7 mouse cellular contexts compared by ENCODE assay signal in the genomic region with DNA sequence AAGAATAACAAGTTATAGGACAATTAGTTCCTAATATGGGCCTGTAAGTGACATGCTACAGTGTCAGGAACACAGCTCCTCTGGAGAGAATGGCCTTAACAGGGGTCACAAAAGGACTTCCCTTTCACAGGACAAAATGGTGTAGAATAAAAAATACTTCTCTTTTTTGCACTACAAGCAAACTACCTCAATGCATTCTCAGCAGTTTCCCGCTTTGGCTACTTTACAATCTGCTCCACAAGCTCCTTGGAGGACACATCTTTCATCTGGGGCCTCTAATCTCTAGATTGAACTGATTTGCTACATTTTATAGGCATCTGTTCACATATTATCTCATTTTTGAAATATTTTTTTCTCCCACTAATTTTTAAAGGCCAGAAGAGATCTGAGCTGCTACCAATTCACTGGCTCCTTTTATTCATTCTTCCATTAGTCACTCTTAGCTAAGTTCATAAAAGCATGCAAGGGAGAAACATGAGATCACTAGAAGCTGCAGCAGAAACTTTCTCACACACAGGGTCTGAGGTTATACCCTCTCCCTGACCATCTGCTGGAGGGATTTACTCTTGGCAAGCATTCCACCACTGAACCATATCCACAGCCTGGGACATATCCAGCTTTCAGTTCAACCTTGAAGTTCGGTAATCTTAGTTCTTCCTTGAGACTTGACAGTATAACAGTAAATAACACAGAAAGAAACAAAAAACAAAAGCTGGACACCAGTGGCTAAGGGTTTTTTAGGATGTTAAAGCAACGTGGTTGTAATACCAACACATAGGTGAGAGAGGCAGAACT. TPM values are rescaled to one million over a fixed set of nuclear protein-coding genes. Genes with fewer than 3 reads are reported as not detected.
DNase-seq lines count a peak whose midpoint lies in the region; ATAC-seq and TF ChIP-seq lines count a peak whose summit lies in the region.

No protein-coding gene starts in this region.

- H3K4me1 ChIP-seq in lung, postnatal 0 days (ENCODE audit: insufficient read depth, low read depth, low read length): peaks cover 8% of the 10 kb centered on the region; the same call in 1 of the 2 replicates
- peaks cover 17% of the 10 kb centered on the region for H3K4me1 ChIP-seq in forebrain, embryonic 10.5 days
- peaks cover 15% of the 10 kb centered on the region; the same call in 1 of the 2 replicates for H3K4me1 ChIP-seq in limb, embryonic 14.5 days (ENCODE audit: control insufficient read depth, insufficient read depth, low read length)
- peaks cover 9% of the 10 kb centered on the region; the same call in 1 of the 2 replicates for H3K4me1 ChIP-seq in stomach, embryonic 16.5 days (ENCODE audit: control insufficient read depth, insufficient read depth, low read length)

- 59% methylated on average over 3 of the region's 3 CpGs for WGBS in lung, postnatal 0 days
- 79% methylated on average over 3 of the region's 3 CpGs for WGBS in forebrain, embryonic 10.5 days
- WGBS in limb, embryonic 14.5 days: 59% methylated on average over 3 of the region's 3 CpGs
- 59% methylated on average over 3 of the region's 3 CpGs for WGBS in stomach, embryonic 16.5 days

- H3K9ac ChIP-seq in lung, postnatal 0 days (replicated peaks; ENCODE audit: low read depth): no peak overlapping the region
- H3K9ac ChIP-seq in limb, embryonic 14.5 days (ENCODE audit: low read depth, low read length, severe bottlenecking): no peak overlapping the region
- H3K9ac ChIP-seq in stomach, embryonic 16.5 days (ENCODE audit: low read length): no peak overlapping the region

- peak; percentile 29 for DNase-seq in lung, postnatal 0 days (ENCODE audit: low spot score)
- no peak for DNase-seq in lung, adult 18-20 months
- no peak for DNase-seq in forebrain, embryonic 10.5 days (ENCODE audit: extremely low spot score, low spot score)
- peak; percentile 49 for DNase-seq in limb, embryonic 14.5 days (ENCODE audit: low spot score)
- no peak for DNase-seq in frontal cortex, postnatal 25 days (ENCODE audit: low spot score in 2 of 2)
- DNase-seq in left cerebral cortex, adult 18-20 months (ENCODE audit: low spot score in 2 of 2): no peak

- H3K4me3 ChIP-seq in lung, postnatal 0 days (ENCODE audit: low read depth, low read length): peak overlapping the region; percentile 79; the same call in 1 of the 2 replicates
- H3K4me3 ChIP-seq in forebrain, embryonic 10.5 days: peak overlapping the region; percentile 81
- H3K4me3 ChIP-seq in limb, embryonic 14.5 days (replicated peaks; ENCODE audit: low read length): peak overlapping the region; percentile 71
- peak overlapping the region; percentile 60 for H3K4me3 ChIP-seq in stomach, embryonic 16.5 days (replicated peaks; ENCODE audit: low read length)

- no peaks in the 10 kb centered on the region for H3K27me3 ChIP-seq in lung, postnatal 0 days (replicated peaks; ENCODE audit: insufficient read depth, low read length)
- H3K27me3 ChIP-seq in forebrain, embryonic 10.5 days (ENCODE audit: poor library complexity, severe bottlenecking): no peaks in the 10 kb centered on the region
- no peaks in the 10 kb centered on the region for H3K27me3 ChIP-seq in limb, embryonic 14.5 days (ENCODE audit: control insufficient read depth, insufficient read depth, low read length)
- H3K27me3 ChIP-seq in stomach, embryonic 16.5 days (ENCODE audit: control insufficient read depth, insufficient read depth, low read length): no peaks in the 10 kb centered on the region

- no peak for TF ChIP-seq CTCF in lung, postnatal 0 days (IDR thresholded peaks at IDR 0.05)

- no peaks in the 10 kb centered on the region for H3K36me3 ChIP-seq in lung, postnatal 0 days (ENCODE audit: insufficient read depth, low read length)
- H3K36me3 ChIP-seq in forebrain, embryonic 10.5 days (replicated peaks): peaks cover 27% of the 10 kb centered on the region
- peaks cover 11% of the 10 kb centered on the region for H3K36me3 ChIP-seq in limb, embryonic 14.5 days (ENCODE audit: control insufficient read depth, insufficient read depth, low read length)
- no peaks in the 10 kb centered on the region for H3K36me3 ChIP-seq in stomach, embryonic 16.5 days (ENCODE audit: control insufficient read depth, insufficient read depth, low read length)

- ATAC-seq in lung, postnatal 0 days: no peak
- ATAC-seq in limb, embryonic 14.5 days (ENCODE audit: low FRiP score, low read depth): peak; percentile 24
- ATAC-seq in stomach, embryonic 16.5 days (ENCODE audit: insufficient read depth, low FRiP score): no peak

- no peaks in the 10 kb centered on the region for H3K9me3 ChIP-seq in lung, postnatal 0 days (ENCODE audit: low read length)
- H3K9me3 ChIP-seq in forebrain, embryonic 10.5 days: peaks cover 12% of the 10 kb centered on the region; the same call in 1 of the 2 replicates
- no peaks in the 10 kb centered on the region for H3K9me3 ChIP-seq in limb, embryonic 14.5 days (ENCODE audit: control insufficient read depth, low read length)
- no peaks in the 10 kb centered on the region for H3K9me3 ChIP-seq in stomach, embryonic 16.5 days (replicated peaks; ENCODE audit: control insufficient read depth, low read length)

- TF ChIP-seq POLR2A in limb, embryonic 14.5 days (IDR thresholded peaks at IDR 0.05; ENCODE audit: borderline replicate concordance, extremely low read depth, insufficient read depth, insufficient read length): no peak

- peak overlapping the region; percentile 71 for H3K4me2 ChIP-seq in lung, postnatal 0 days (replicated peaks; ENCODE audit: low read depth, low read length)
- peak overlapping the region; percentile 51 for H3K4me2 ChIP-seq in limb, embryonic 14.5 days (replicated peaks; ENCODE audit: low read depth, low read length, severe bottlenecking)
- H3K4me2 ChIP-seq in stomach, embryonic 16.5 days (ENCODE audit: low read depth, low read length): peak overlapping the region; percentile 80

- no peak for TF ChIP-seq EP300 in lung, postnatal 0 days (IDR thresholded peaks at IDR 0.05)

- no peak overlapping the region for H3K27ac ChIP-seq in lung, postnatal 0 days (ENCODE audit: low read length)
- 0 out of 2 replicates have a peak overlapping the region, but pooled peaks have one; percentile 91 for H3K27ac ChIP-seq in forebrain, embryonic 10.5 days
- no peak overlapping the region for H3K27ac ChIP-seq in limb, embryonic 14.5 days (replicated peaks; ENCODE audit: low read depth, low read length)
- no peak overlapping the region for H3K27ac ChIP-seq in stomach, embryonic 16.5 days (ENCODE audit: low read length)

RNA-seq across cellular contexts. Expression of a gene that starts 1.8 kb away (rescaled TPM):
- 4.9 and 5.2 TPM in 2 replicates for polyA plus RNA-seq in lung, postnatal 0 days (2015; fragmentation: Nextera tagmentation; extraction: Ambion mirVana)
- 20.5 and 24.8 TPM in 2 replicates for polyA plus RNA-seq in forebrain, embryonic 10.5 days (2016; fragmentation: Nextera tagmentation; extraction: Ambion mirVana)
- 15.9 and 16.5 TPM in 2 replicates for polyA plus RNA-seq in limb, embryonic 14.5 days (2012; rRNA removed)
- polyA plus RNA-seq in limb, embryonic 14.5 days (2014; fragmentation: Nextera tagmentation; extraction: Ambion mirVana): 19.9 and 21.4 TPM in 2 replicates
- polyA plus RNA-seq in stomach, embryonic 16.5 days (2015; fragmentation: Nextera tagmentation; extraction: Ambion mirVana): 8.1 and 10.7 TPM in 2 replicates
- 10 to 100 TPM; 16.0 to 19.7 TPM for total RNA-seq in left cerebral cortex, adult 18-20 months (2021)

Comparison
In these comparisons a context has a peak if more than half of its experiments do, and no peak if none do; other contexts are left out.
1. DNase-seq: peak in lung, postnatal 0 days (single experiment) and limb, embryonic 14.5 days (single experiment); none in lung, adult 18-20 months (0 of 2), forebrain, embryonic 10.5 days (single experiment), frontal cortex, postnatal 25 days (0 of 2) and left cerebral cortex, adult 18-20 months (0 of 2).
2. Peak in every context shown above with its lines, with median percentiles within 50 percentile points of each other: H3K4me2 ChIP-seq and H3K4me3 ChIP-seq.